Mouse (Mus musculus) embryonic stem cell, embryonic (primary cell): Measurements from ENCODE around the gene Rassf1.

Experiments
- CTCF ChIA-PET, 4 experiments: fragments of 300-600 bp in 2 of 4; fragments of 350-600 bp in 2 of 4; sonication (Branson Sonifier 250); formaldehyde crosslinking; loops; one replicate each; lab custom pipeline; 2022; ENCODE audit warnings: inconsistent platforms in 2 of 4; lab: Charles Lee
- POLR2A ChIA-PET, 4 experiments: fragments of 300-600 bp in 2 of 4; fragments of 350-600 bp in 2 of 4; sonication (Branson Sonifier 250); formaldehyde crosslinking; loops; one replicate each; lab custom pipeline; 2022; ENCODE audit warnings: antibody characterized with exemption in 4 of 4, inconsistent platforms in 1 of 4; lab: Charles Lee

Gene Rassf1

GRCm38 (mm10) chr9:107576357-107577107 lies 25.2 kb downstream of the Rassf1 start, which contains the start of gene Hyal1:
TSS of gene Hyal1 (plus strand) at chr9:107576927.
- POLR2A ChIA-PET, result interaction anchor here (0.5 to 29.0 kb wide), 63 partner anchors 8 to 817 kb away, joined by 3 to 450 read pairs (median 4); partner anchors contain the start of genes Ifrd2 (in 4 of the 4), 6430571L13Rik (in 3 of the 4), Gnai2 (in 3 of the 4) and Tusc2 (in 3 of the 4)
- CTCF ChIA-PET, result interaction anchor here in 2 of 4 experiments (1.1 to 2.0 kb wide), 11 partner anchors 10 to 177 kb away, joined by 3 to 12 read pairs (median 4); partner anchors contain the start of genes Cacna2d2 (in 1 of the 2) and Ifrd2 (in 1 of the 2)

GRCm38 (mm10) chr9:107577871-107578270 lies 26.5 kb downstream of the Rassf1 start:
- CTCF ChIA-PET, result interaction anchor here in 1 of 4 experiments (0.5 to 2.0 kb wide), 5 partner anchors 23 to 68 kb away, joined by 3 to 9 read pairs (median 3); no protein-coding TSS in a partner anchor
- POLR2A ChIA-PET, result interaction anchor here in 3 of 4 experiments (0.6 to 29.0 kb wide), 18 partner anchors 9 to 837 kb away, joined by 3 to 450 read pairs (median 7); partner anchors contain the start of genes Ifrd2 (in 3 of the 3), Tusc2 (in 2 of the 3), Cyb561d2 (in 1 of the 3) and Hyal2 (in 1 of the 3)

- CTCF ChIA-PET, result interaction anchor here in 1 of 4 experiments (0.7 to 1.8 kb wide), 2 partner anchors 34 to 52 kb away, joined by 3 to 6 read pairs; no protein-coding TSS in a partner anchor
- POLR2A ChIA-PET, result interaction anchor here in 3 of 4 experiments (0.6 to 29.0 kb wide), 17 partner anchors 9 to 838 kb away, joined by 3 to 450 read pairs (median 13); partner anchors contain the start of genes Ifrd2 (in 3 of the 3), Hyal2 (in 2 of the 3), Cyb561d2 (in 1 of the 3) and Nprl2 (in 1 of the 3)
Observed at GRCm38 (mm10) chr9:107578587-107578986, 27.2 kb downstream of the Rassf1 start, which contains the start of gene Naa80. TSS of gene Naa80 (plus strand) at chr9:107578887.

GRCm38 (mm10) chr9:107579023-107579900 lies 27.9 kb downstream of the Rassf1 start:
- ChIA-PET POLR2A (interaction anchor here in 3 of 4 experiments (0.6 to 29.0 kb wide), 28 partner anchors 8 to 86 kb away, joined by 3 to 450 read pairs (median 7); partner anchors contain the start of genes Ifrd2 (in 3 of the 3), Cyb561d2 (in 2 of the 3), Gnai2 (in 2 of the 3) and Hyal2 (in 2 of the 3)), CTCF (interaction anchor here in 2 of 4 experiments (1.0 to 2.4 kb wide), 6 partner anchors 8 to 205 kb away, joined by 3 to 12 read pairs (median 4); no protein-coding TSS in a partner anchor)

GRCm38 (mm10) chr9:107580501-107581317 lies 29.4 kb downstream of the Rassf1 start, which contains the start of gene Hyal3:
TSS of gene Hyal3 (plus strand) at chr9:107580818.
- ChIA-PET CTCF (interaction anchor here in 3 of 4 experiments (0.5 to 2.4 kb wide), 16 partner anchors 9 to 206 kb away, joined by 3 to 12 read pairs (median 4); partner anchors contain the start of genes Gnai2 (in 1 of the 3) and Hyal2 (in 1 of the 3)), POLR2A (interaction anchor here (0.6 to 29.0 kb wide), 46 partner anchors 8 to 284 kb away, joined by 3 to 450 read pairs (median 6); partner anchors contain the start of genes Gnai2 (in 3 of the 4), Hyal2 (in 3 of the 4), Cyb561d2 (in 2 of the 4) and Nprl2 (in 2 of the 4))

GRCm38 (mm10) chr9:107581584-107581983 lies 30.2 kb downstream of the Rassf1 start:
- POLR2A ChIA-PET, result interaction anchor here (0.6 to 29.0 kb wide), 28 partner anchors 10 to 1214 kb away, joined by 3 to 450 read pairs (median 10); partner anchors contain the start of genes Hyal2 (in 3 of the 4), Cyb561d2 (in 2 of the 4), Nprl2 (in 2 of the 4) and Ifrd2 (in 1 of the 4)
- CTCF ChIA-PET, result interaction anchor here in 2 of 4 experiments (0.7 to 2.4 kb wide), 10 partner anchors 13 to 96 kb away, joined by 3 to 12 read pairs (median 4); partner anchors contain the start of genes Gnai2 (in 1 of the 2) and Hyal2 (in 1 of the 2)

GRCm38 (mm10) chr9:107582509-107583062 lies 31.2 kb downstream of the Rassf1 start:
- POLR2A ChIA-PET, result interaction anchor here in 3 of 4 experiments (0.6 to 29.0 kb wide), 17 partner anchors 12 to 412 kb away, joined by 3 to 450 read pairs (median 4); partner anchors contain the start of genes Hyal2 (in 3 of the 3), Tusc2 (in 2 of the 3), Cyb561d2 (in 1 of the 3) and Ifrd2 (in 1 of the 3)

GRCm38 (mm10) chr9:107583174-107583573 lies 31.8 kb downstream of the Rassf1 start:
- CTCF ChIA-PET, result interaction anchor here in 3 of 4 experiments (0.5 to 2.0 kb wide), 4 partner anchors 17 to 62 kb away, joined by 3 to 5 read pairs (median 4); no protein-coding TSS in a partner anchor
- POLR2A ChIA-PET, result interaction anchor here in 3 of 4 experiments (0.7 to 29.0 kb wide), 13 partner anchors 11 to 412 kb away, joined by 3 to 450 read pairs (median 4); partner anchors contain the start of genes Hyal2 (in 2 of the 3), Tusc2 (in 2 of the 3), Cyb561d2 (in 1 of the 3) and Ifrd2 (in 1 of the 3)

More at GRCm38 (mm10) chr9:107582509-107583062, 31.2 kb downstream of the Rassf1 start:
- CTCF ChIA-PET, result interaction anchor here in 3 of 4 experiments (0.8 to 2.0 kb wide), 6 partner anchors 18 to 63 kb away, joined by 3 to 5 read pairs (median 4); no protein-coding TSS in a partner anchor

- CTCF ChIA-PET, result interaction anchor here (0.7 to 2.5 kb wide), 9 partner anchors 10 to 91 kb away, joined by 3 to 10 read pairs (median 5); partner anchors contain the start of gene Hyal1 (in 1 of the 4)
- POLR2A ChIA-PET, result interaction anchor here (0.5 to 29.0 kb wide), 41 partner anchors 8 to 419 kb away, joined by 3 to 450 read pairs (median 7); partner anchors contain the start of genes Hyal1 (in 4 of the 4), Cyb561d2 (in 2 of the 4), Naa80 (in 2 of the 4) and Nprl2 (in 2 of the 4)
Observed at GRCm38 (mm10) chr9:107586504-107586903, 35.1 kb downstream of the Rassf1 start.

- POLR2A ChIA-PET, result interaction anchor here (0.5 to 29.0 kb wide), 68 partner anchors 7 to 752 kb away, joined by 3 to 450 read pairs (median 4); partner anchors contain the start of genes Hyal1 (in 4 of the 4), Naa80 (in 3 of the 4), Zmynd10 (in 3 of the 4) and Cyb561d2 (in 2 of the 4)
Observed at GRCm38 (mm10) chr9:107586974-107587832, 35.8 kb downstream of the Rassf1 start, which contains the start of gene Ifrd2. TSS of gene Ifrd2 (plus strand) at chr9:107587642.

GRCm38 (mm10) chr9:107587833-107588639 lies 36.7 kb downstream of the Rassf1 start:
- ChIA-PET POLR2A (interaction anchor here (0.5 to 29.0 kb wide), 53 partner anchors 6 to 751 kb away, joined by 3 to 450 read pairs (median 5); partner anchors contain the start of genes Hyal1 (in 4 of the 4), Naa80 (in 3 of the 4), Cyb561d2 (in 2 of the 4) and Gnai2 (in 2 of the 4)), CTCF (interaction anchor here in 3 of 4 experiments (0.6 to 2.9 kb wide), 23 partner anchors 11 to 87 kb away, joined by 3 to 10 read pairs (median 4); partner anchors contain the start of gene Hyal1 (in 1 of the 3))

More at GRCm38 (mm10) chr9:107586974-107587832, 35.8 kb downstream of the Rassf1 start, which contains the start of gene Ifrd2:
- CTCF ChIA-PET, result interaction anchor here (0.6 to 2.5 kb wide), 27 partner anchors 11 to 236 kb away, joined by 3 to 10 read pairs (median 3); partner anchors contain the start of genes Hyal1 (in 1 of the 4) and Zmynd10 (in 1 of the 4)
